Mouse (Mus musculus) B cell, adult 67 days (primary cell): ENCODE results near the gene Ipo7. TPM values are rescaled to one million over a fixed set of nuclear protein-coding genes. Genes with fewer than 3 reads are reported as not detected.

Experiments
- total RNA-seq, 2 experiments: library from RNA; stranded (reverse); gene quantifications; 4 replicates each; pipeline ENCODE4 v1.2.4; 2023

Gene Ipo7
- 10 to 100 TPM; 68.1 to 82.2 TPM for total RNA-seq

GRCm38 (mm10) chr7:110018117-110018630 is at the start of gene Ipo7:
Ipo7 (plus strand) TSS chr7:110018274.

GRCm38 (mm10) chr7:109986775-109987174 is 31.3 kb upstream of the Ipo7 start, which contains the start of gene Tmem41b:
Tmem41b (minus strand) TSS chr7:109986929.

GRCm38 (mm10) chr7:110061199-110061751 is 43.2 kb downstream of the Ipo7 start, which contains the start of gene Zfp143:
Zfp143 (plus strand) TSS chr7:110061217.

Other genes with a start within 250 kb of the Ipo7 start
- gene Nrip3, start 236.2 kb upstream of the Ipo7 start, total RNA-seq, result not detected
- not detected for gene Scube2, start 152.6 kb upstream of the Ipo7 start, total RNA-seq
- 100 to 1,000 TPM in 1 of 2 experiments, 10 to 100 TPM in 1; 97.8 to 136 TPM for gene Dennd5a, start 57.8 kb upstream of the Ipo7 start, total RNA-seq
- 10 to 100 TPM; 51.9 to 59.6 TPM for gene Tmem41b, start 31.3 kb upstream of the Ipo7 start, total RNA-seq
- gene Zfp143, start 42.9 kb downstream of the Ipo7 start, total RNA-seq, result 10 to 100 TPM; 36.1 to 39.3 TPM
- gene Wee1, start 103.8 kb downstream of the Ipo7 start, total RNA-seq, result 1 to 10 TPM; 4.6 to 5.4 TPM
- 100 to 1,000 TPM; 424 to 581 TPM for gene Swap70, start 203.4 kb downstream of the Ipo7 start, total RNA-seq